Mouse (Mus musculus): ENCODE data around the gene Gm3727. TPM values are rescaled to one million over a fixed set of nuclear protein-coding genes. Genes with fewer than 3 reads are reported as not detected.
"Not testable (repeated sequence)": the region's sequence is repeated elsewhere in the genome, so short reads cannot be mapped to it uniquely, and the experiment has no call there.

Gm3727 gene
- polyA plus RNA-seq (2012; rRNA removed): not detected in 2 replicates

DNA sequence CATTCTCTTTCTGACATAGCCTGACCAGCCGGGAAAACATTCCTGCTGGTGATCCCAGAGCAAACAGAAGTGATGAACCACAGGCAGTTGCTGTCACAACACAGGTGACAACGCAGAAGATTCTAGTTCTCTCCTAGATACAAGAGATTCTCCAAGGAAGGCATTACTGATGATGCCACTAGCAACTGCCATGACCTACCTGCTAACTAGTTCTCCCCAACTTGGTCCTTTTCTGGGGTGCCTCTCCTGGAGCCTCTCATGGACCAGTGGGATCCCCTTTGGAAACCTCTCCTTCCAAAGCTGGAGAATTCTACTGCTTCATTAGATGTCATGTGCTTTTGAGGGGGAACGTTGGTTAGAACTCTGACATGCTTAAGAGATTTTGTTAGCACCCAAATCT, at the start of gene Gm3727:
Gene Gm3727, minus strand, starts transcription at position 101 of the 400 bp plus-strand sequence.
- DNase-seq (ENCODE audit: low read depth): not testable (repeated sequence)

DNA sequence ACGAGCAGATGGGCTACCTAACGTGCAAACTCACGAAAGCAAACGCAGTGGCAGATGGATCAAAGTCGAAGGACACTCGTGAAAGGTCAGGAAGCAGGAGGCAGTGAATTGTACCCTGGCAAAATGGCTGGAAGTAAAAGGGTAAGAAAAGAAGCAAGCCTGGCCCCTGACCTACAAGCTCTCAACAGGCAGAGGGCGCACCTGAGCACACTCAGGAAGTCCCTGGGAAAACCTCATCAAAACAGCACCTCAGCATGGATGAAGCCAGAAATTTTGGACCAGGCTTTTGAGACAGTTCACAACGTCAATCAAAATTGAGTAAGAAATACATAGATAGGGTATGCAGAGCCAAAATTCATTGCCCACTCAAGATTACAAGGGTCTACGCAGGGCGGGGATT, 21.0 kb downstream of the Gm3727 start:
- DNase-seq (ENCODE audit: low read depth): not testable (repeated sequence)

Other genes with a start within 250 kb of the Gm3727 start
- 0.71 and 1.7 TPM in 2 replicates for gene Gm10406, start 237.3 kb downstream of the Gm3727 start, polyA plus RNA-seq (2012; rRNA removed)
- gene Gm3685, start 219.7 kb downstream of the Gm3727 start, polyA plus RNA-seq (2012; rRNA removed): not detected in 2 replicates
- gene Gm3696, start 164.1 kb downstream of the Gm3727 start, polyA plus RNA-seq (2012; rRNA removed): 0.80 and 1.5 TPM in 2 replicates
- not detected in 2 replicates for gene Gm6676, start 139.3 kb downstream of the Gm3727 start, polyA plus RNA-seq (2012; rRNA removed)
- gene Gm3512, start 90.2 kb downstream of the Gm3727 start, polyA plus RNA-seq (2012; rRNA removed): 0.75 and 0.77 TPM in 2 replicates
- gene Gm16434, start 70.2 kb downstream of the Gm3727 start, polyA plus RNA-seq (2012; rRNA removed): not detected in 2 replicates
- gene Gm3739, start 50.3 kb upstream of the Gm3727 start, polyA plus RNA-seq (2012; rRNA removed): 0.42 and 0.54 TPM in 2 replicates
- not detected in 2 replicates for gene Gm5797, start 67.7 kb upstream of the Gm3727 start, polyA plus RNA-seq (2012; rRNA removed)
- gene Gm8374, start 100.4 kb upstream of the Gm3727 start, polyA plus RNA-seq (2012; rRNA removed): not detected in 2 replicates
- gene Gm3755, start 186.2 kb upstream of the Gm3727 start, polyA plus RNA-seq (2012; rRNA removed): not detected in 2 replicates
- gene Gm3752, start 219.0 kb upstream of the Gm3727 start, polyA plus RNA-seq (2012; rRNA removed): 0.07 and 0.09 TPM in 2 replicates

Measured in gonadal fat pad, adult 2 months (tissue).